Mouse (Mus musculus): ENCODE measurements at regions not wholly inside any gene's neighbourhood (a gene's known extent, or its start where the extent isn't known, plus 50 kb on each side); places are given as distances from the start of the nearest gene placed in this dataset.
A peak's percentile ranks its signal among the peaks of the same experiment; 100 is the strongest.

DNA sequence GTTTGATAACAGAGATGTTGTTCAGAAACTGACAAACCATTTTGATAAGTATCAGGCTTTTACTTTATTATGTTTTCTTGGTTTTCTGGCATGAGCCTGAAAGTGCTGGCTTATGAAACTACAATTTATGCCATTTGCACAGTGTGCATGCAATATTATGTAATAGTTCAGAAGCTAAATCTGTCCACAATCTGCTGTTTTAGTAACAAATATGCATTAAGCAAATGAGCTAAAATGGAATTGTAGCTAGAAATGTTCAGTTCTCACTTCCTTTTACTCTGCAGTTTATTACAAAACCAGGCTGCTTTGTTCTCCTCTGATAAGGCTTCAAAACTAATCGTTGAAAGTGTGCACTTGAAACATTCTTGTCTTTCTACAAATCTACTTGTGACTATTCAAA is 332.4 kb upstream of the Adarb2 start:
- peak in 1 of 2 experiments; percentile 9 for DNase-seq (ENCODE audit: low spot score in 2 of 2)

DNA sequence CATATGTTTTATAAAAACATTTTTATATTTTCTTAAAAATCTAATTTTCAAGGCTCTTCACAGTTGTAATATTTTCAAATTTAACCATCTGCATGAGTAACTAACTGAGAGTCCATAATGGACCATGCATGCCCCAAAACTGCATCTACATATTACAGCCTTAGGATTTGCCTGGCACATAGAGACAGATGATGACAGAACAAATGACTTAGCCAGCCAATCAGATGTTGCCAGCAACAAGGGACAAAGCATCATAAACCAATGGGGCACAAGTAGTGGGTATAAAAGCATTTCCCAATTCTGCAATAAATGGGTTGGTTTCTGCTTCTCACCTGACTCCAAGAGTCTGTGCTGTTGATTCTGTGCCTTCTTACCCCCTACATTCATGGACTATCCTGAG is 287.3 kb upstream of the Adarb2 start:
- no peak for DNase-seq (ENCODE audit: low spot score in 2 of 2)

Measured in frontal cortex, postnatal 36 days (tissue).